Mouse (Mus musculus) bone marrow, adult 2 months (tissue): ENCODE measurements around the gene Mfsd5.

Experiments
- CTCF ChIP-seq: fragments of 200-500 bp; IDR thresholded peaks from 2 replicates; pipeline ENCODE4 v1.5.1; 2011; ENCODE audit warnings: low read length, control low read depth; ENCODE audit not compliant: control insufficient read depth, insufficient read depth
- POLR2A ChIP-seq: fragments of 200-500 bp; IDR thresholded peaks from 2 replicates; pipeline ENCODE4 v1.6.1; 2011; ENCODE audit warnings: low read depth, mild to moderate bottlenecking, control low read depth, low read length, borderline replicate concordance; ENCODE audit not compliant: control insufficient read depth

DNA sequence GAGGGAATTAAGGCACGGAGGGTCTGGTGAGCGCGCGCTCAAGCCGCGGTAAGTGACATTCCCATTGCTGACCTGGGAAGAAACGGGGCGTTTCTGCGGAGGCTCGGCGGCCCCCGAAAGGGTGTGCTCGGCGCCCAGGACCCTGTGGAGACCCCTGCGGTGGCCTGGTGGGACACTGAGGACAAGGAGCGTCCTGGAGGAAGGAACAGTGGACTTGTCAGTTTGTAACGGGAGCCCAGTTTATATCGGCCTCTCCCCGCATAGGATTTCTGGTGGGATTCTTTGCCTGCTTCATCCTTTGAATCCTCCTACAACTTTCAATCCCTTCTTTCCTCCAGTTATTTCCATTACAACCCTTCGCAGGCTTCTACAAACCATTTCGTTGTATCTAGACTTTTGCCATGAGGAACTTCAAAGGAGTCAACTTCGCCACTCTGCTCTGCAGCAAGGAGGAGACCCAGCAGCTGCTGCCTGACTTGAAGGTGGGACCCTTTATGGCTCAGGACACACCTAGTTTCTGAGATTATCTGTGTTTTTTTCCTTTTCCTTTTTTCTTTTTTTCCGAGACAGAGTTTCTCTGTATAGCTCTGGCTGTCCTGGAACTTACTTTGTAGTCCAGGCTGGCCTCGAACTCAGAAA lies 17.2 kb downstream of the Mfsd5 start:
- no peak for TF ChIP-seq POLR2A
- no peak for TF ChIP-seq CTCF
